Mouse (Mus musculus) myocyte (in vitro differentiated cells): ENCODE measurements at regions not wholly inside any gene's neighbourhood (a gene's known extent, or its start where the extent isn't known, plus 50 kb on each side); places are given as distances from the start of the nearest gene placed in this dataset.

Source experiments
- H3K27me3 ChIP-seq: one replicate; pipeline ENCODE4 v1.6.1; 2011; ENCODE audit not compliant: control insufficient read depth, insufficient read depth, insufficient read length
- H3K36me3 ChIP-seq: one replicate; pipeline ENCODE4 v1.6.1; 2011; ENCODE audit not compliant: control insufficient read depth, insufficient read depth
- H3K4me2 ChIP-seq: one replicate; pipeline ENCODE4 v1.6.1; 2011; ENCODE audit warnings: low read depth, control low read depth
- H3K4me3 ChIP-seq: one replicate; pipeline ENCODE4 v1.5.1; 2011; ENCODE audit warnings: mild to moderate bottlenecking, control low read depth, moderate library complexity
- H3K79me2 ChIP-seq: one replicate; pipeline ENCODE4 v1.6.1; 2011; ENCODE audit not compliant: control insufficient read depth, insufficient read depth
- H3ac ChIP-seq: one replicate; pipeline ENCODE4 v1.6.1; 2011; ENCODE audit not compliant: control insufficient read depth, insufficient read length
- CEBPB ChIP-seq: IDR thresholded peaks from 2 replicates; pipeline ENCODE4 v1.6.1; 2011; ENCODE audit warnings: mild to moderate bottlenecking, moderate library complexity; ENCODE audit not compliant: poor library complexity, insufficient read depth, severe bottlenecking
- E2F4 ChIP-seq: IDR thresholded peaks from one replicate; pipeline ENCODE4 v1.6.1; 2011; ENCODE audit warnings: mild to moderate bottlenecking, control low read depth, moderate library complexity; ENCODE audit not compliant: insufficient read depth
- MAX ChIP-seq: IDR thresholded peaks from one replicate; pipeline ENCODE4 v1.6.1; 2011; ENCODE audit warnings: low read depth, mild to moderate bottlenecking, control low read depth
- MYOD1 ChIP-seq, 3 experiments: IDR thresholded peaks; one replicate each; pipeline ENCODE4 v1.6.1; 2011; ENCODE audit warnings: control low read depth in 2 of 3, low read depth in 2 of 3, mild to moderate bottlenecking in 2 of 3, moderate library complexity in 1 of 3; ENCODE audit not compliant: insufficient read length in 2 of 3, control insufficient read depth in 1 of 3
- MYOG ChIP-seq, 3 experiments: IDR thresholded peaks; one replicate each; pipeline ENCODE4 v1.6.1; 2011; ENCODE audit warnings: control low read depth in 2 of 3, low read depth in 2 of 3, mild to moderate bottlenecking in 2 of 3; ENCODE audit not compliant: insufficient read length in 2 of 3, control insufficient read depth in 1 of 3, insufficient read depth in 1 of 3
- POLR2A ChIP-seq: IDR thresholded peaks from one replicate; pipeline ENCODE4 v1.6.1; 2011; ENCODE audit warnings: low read depth, mild to moderate bottlenecking, control low read depth, moderate library complexity; ENCODE audit not compliant: insufficient read length
- POLR2AphosphoS2 ChIP-seq: IDR thresholded peaks from one replicate; pipeline ENCODE4 v1.6.1; 2011; ENCODE audit warnings: low read depth, control low read depth; ENCODE audit not compliant: insufficient read length
- REST ChIP-seq: IDR thresholded peaks from one replicate; pipeline ENCODE4 v1.6.1; 2011; ENCODE audit warnings: mild to moderate bottlenecking, control low read depth, moderate library complexity; ENCODE audit not compliant: insufficient read depth, insufficient read length
- SRF ChIP-seq: IDR thresholded peaks from one replicate; pipeline ENCODE4 v1.6.1; 2011; ENCODE audit warnings: low read depth; ENCODE audit not compliant: control insufficient read depth, insufficient read length
- TCF12 ChIP-seq: IDR thresholded peaks from one replicate; pipeline ENCODE4 v1.6.1; 2011; ENCODE audit warnings: mild to moderate bottlenecking, control low read depth; ENCODE audit not compliant: poor library complexity, insufficient read depth, severe bottlenecking
- TCF3 ChIP-seq: IDR thresholded peaks from one replicate; pipeline ENCODE4 v1.6.1; 2011; ENCODE audit warnings: low read depth, control low read depth; ENCODE audit not compliant: insufficient read length
- USF1 ChIP-seq: IDR thresholded peaks from one replicate; pipeline ENCODE4 v1.6.1; 2011; ENCODE audit warnings: low read depth, mild to moderate bottlenecking, control low read depth, moderate library complexity

GRCm38 (mm10) chr12:28237041-28237440 is 315.2 kb downstream of the Dcdc2c start:
- Histone ChIP-seq H3K79me2 (no peaks in the 10 kb centered on the region), H3ac (no peak overlapping the region), H3K4me2 (no peak overlapping the region), H3K4me3 (no peak overlapping the region), H3K36me3 (no peaks in the 10 kb centered on the region), H3K27me3 (no peaks in the 10 kb centered on the region)
- TF ChIP-seq TCF12 (no peak), SRF (no peak)

DNA sequence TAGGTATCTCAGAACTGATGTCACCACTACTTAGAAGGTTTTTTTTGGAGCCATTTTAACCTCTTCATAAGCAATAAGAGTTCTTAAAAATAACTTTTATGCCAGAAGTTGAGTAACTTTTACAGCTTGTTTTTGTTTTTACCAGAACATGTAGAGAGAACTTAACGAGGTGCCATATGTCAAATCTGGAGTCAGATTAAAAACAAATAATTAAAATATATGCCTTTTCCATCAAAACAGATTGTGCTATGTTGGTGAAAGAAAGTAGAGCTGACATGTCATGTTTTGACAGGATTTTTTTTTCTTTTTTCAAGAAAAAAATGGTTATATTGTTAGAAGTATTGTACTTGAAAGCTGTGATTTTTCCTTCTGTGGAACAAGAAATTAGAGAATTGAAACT is 349.4 kb downstream of the Dcdc2c start:
- no peak overlapping the region for H3K4me2 ChIP-seq
- no peak for TF ChIP-seq POLR2AphosphoS2
- no peak for TF ChIP-seq SRF
- no peak for TF ChIP-seq MAX
- no peak for TF ChIP-seq CEBPB
- no peak for TF ChIP-seq MYOG (IDR thresholded peaks at IDR 0.05; ENCODE audit: control insufficient read depth in 1 of 3, insufficient read depth in 1 of 3, insufficient read length in 2 of 3, low read depth in 2 of 3)
- no peak for TF ChIP-seq TCF3
- no peak for TF ChIP-seq USF1
- TF ChIP-seq TCF12, result no peak
- TF ChIP-seq E2F4, result no peak
- no peaks in the 10 kb centered on the region for H3K27me3 ChIP-seq
- no peaks in the 10 kb centered on the region for H3K36me3 ChIP-seq
- no peaks in the 10 kb centered on the region for H3K79me2 ChIP-seq
- H3ac ChIP-seq, result no peak overlapping the region
- H3K4me3 ChIP-seq, result no peak overlapping the region

- Histone ChIP-seq H3K27me3 (no peaks in the 10 kb centered on the region), H3K4me2 (no peak overlapping the region), H3K79me2 (no peaks in the 10 kb centered on the region), H3K4me3 (no peak overlapping the region), H3ac (no peak overlapping the region), H3K36me3 (no peaks in the 10 kb centered on the region)
- TF ChIP-seq TCF12 (no peak), E2F4 (no peak), SRF (no peak), TCF3 (no peak), CEBPB (no peak)
These were observed 365.5 kb downstream of the Dcdc2c start for GRCm38 (mm10) chr12:28186695-28187094.

DNA sequence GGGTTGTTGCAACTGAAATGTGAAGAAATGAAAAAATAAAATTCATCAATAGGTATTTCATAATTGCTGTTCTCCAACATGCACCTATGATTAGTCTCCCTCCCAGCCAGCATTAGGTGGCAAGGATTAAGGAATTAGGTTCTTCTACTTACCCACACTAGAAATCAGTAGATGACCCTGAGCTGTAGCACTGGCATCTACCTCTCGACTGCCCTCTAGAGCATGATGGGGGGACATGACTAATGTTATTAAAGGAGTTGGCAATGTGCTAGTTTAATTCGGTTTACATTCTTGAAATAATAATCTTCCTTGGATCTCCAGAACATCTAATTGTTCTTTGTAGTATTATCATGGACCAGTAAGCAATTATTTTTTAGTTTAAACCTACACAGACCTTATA is 370.9 kb downstream of the Dcdc2c start:
- H3ac ChIP-seq, result no peak overlapping the region
- H3K4me3 ChIP-seq, result no peak overlapping the region
- no peaks in the 10 kb centered on the region for H3K79me2 ChIP-seq
- H3K27me3 ChIP-seq, result no peaks in the 10 kb centered on the region
- no peaks in the 10 kb centered on the region for H3K36me3 ChIP-seq
- TF ChIP-seq TCF3 (no peak), MYOG (IDR thresholded peaks at IDR 0.05; ENCODE audit: control insufficient read depth in 1 of 3, insufficient read depth in 1 of 3, insufficient read length in 2 of 3, low read depth in 2 of 3) (no peak), MAX (no peak), MYOD1 (IDR thresholded peaks at IDR 0.05; ENCODE audit: control insufficient read depth in 1 of 3, insufficient read length in 2 of 3, low read depth in 2 of 3) (no peak)
- H3K4me2 ChIP-seq, result no peak overlapping the region

DNA sequence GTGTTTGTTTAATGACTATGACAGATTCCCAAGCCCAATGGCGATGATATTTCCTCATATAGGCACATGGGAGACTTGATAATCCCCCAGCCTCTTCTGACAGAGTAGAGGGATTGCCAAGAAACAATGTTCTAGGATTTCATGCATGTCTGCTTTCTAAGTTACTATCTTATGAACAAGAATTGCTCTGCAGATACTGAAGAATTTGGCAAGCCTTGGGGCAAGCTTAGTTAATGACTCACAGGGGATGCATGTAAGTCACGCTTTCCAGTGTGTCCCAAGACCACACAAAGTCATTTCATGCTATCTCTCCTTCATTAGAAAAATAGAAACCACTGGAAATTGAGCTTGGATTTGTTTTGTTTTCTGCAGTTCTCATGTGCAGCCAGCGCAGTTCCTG is 376.2 kb downstream of the Dcdc2c start:
- Histone ChIP-seq H3ac (no peak overlapping the region), H3K4me2 (no peak overlapping the region), H3K4me3 (no peak overlapping the region), H3K79me2 (no peaks in the 10 kb centered on the region), H3K27me3 (no peaks in the 10 kb centered on the region), H3K36me3 (no peaks in the 10 kb centered on the region)
- TF ChIP-seq USF1, result no peak
- no peak for TF ChIP-seq TCF12
- TF ChIP-seq CEBPB, result no peak
- TF ChIP-seq POLR2AphosphoS2, result no peak
- no peak for TF ChIP-seq POLR2A
- no peak for TF ChIP-seq MYOG (IDR thresholded peaks at IDR 0.05; ENCODE audit: control insufficient read depth in 1 of 3, insufficient read depth in 1 of 3, insufficient read length in 2 of 3, low read depth in 2 of 3)
- TF ChIP-seq SRF, result no peak
- TF ChIP-seq MAX, result no peak
- TF ChIP-seq REST, result no peak
- TF ChIP-seq E2F4, result no peak
- TF ChIP-seq MYOD1 (IDR thresholded peaks at IDR 0.05; ENCODE audit: control insufficient read depth in 1 of 3, insufficient read length in 2 of 3, low read depth in 2 of 3), result no peak
- TF ChIP-seq TCF3, result no peak

DNA sequence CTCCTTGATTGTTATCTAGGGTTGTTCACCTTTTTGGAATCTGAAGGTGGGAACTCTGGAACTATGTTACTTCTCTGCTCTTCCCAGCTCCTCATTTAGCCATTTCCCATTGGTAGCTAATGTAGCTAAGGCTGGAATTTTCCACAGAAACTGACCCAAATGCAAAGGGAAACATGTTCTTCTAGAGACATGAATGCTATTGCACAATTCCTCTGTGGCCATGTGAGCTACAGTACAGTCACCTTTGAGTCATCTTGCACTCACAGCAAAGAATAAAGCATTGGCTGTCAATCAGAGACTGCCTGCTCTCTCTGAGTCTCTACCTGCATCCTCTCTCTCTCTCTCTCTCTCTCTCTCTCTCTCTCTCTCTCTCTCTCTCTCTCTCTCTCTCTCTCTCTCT is 378.1 kb downstream of the Dcdc2c start:
- no peaks in the 10 kb centered on the region for H3K27me3 ChIP-seq
- no peak overlapping the region for H3K4me2 ChIP-seq
- H3K36me3 ChIP-seq, result no peaks in the 10 kb centered on the region
- TF ChIP-seq CEBPB, result peak; percentile 84
- no peak for TF ChIP-seq SRF
- TF ChIP-seq TCF3, result no peak
- TF ChIP-seq TCF12, result no peak
- no peak overlapping the region for H3K4me3 ChIP-seq
- H3ac ChIP-seq, result no peak overlapping the region
- no peaks in the 10 kb centered on the region for H3K79me2 ChIP-seq
